Mouse (Mus musculus) embryonic facial prominence, embryonic 13.5 days (tissue): ENCODE results near the gene Sart1. TPM values are rescaled to one million over a fixed set of nuclear protein-coding genes. Genes with fewer than 3 reads are reported as not detected.
"Not testable (repeated sequence)": the region's sequence is repeated elsewhere in the genome, so short reads cannot be mapped to it uniquely, and the experiment has no call there.

Experiments used
- ATAC-seq: fragments of 200-750 bp; cut with Nextera tagmentation; 2 replicates; pipeline ENCODE4 v1.8.0; 2017; ENCODE audit warnings: low read depth; ENCODE audit not compliant: insufficient number of reproducible peaks, insufficient read depth, low FRiP score, low TSS enrichment
- H3K27ac ChIP-seq: fragments of 300-500 bp; sonication (generic); 2 replicates; pipeline ENCODE4 v1.5.1; 2015; ENCODE audit warnings: moderate library complexity, mild to moderate bottlenecking, inconsistent platforms
- H3K27me3 ChIP-seq: fragments of 300-500 bp; sonication (generic); 2 replicates; pipeline ENCODE4 v1.6.1; 2015; ENCODE audit warnings: mild to moderate bottlenecking, inconsistent platforms
- H3K36me3 ChIP-seq: fragments of 300-500 bp; sonication (generic); 2 replicates; pipeline ENCODE4 v1.6.1; 2015; ENCODE audit warnings: mild to moderate bottlenecking, inconsistent platforms
- H3K4me1 ChIP-seq: fragments of 300-500 bp; sonication (generic); 2 replicates; pipeline ENCODE4 v1.6.1; 2015; ENCODE audit warnings: inconsistent platforms
- H3K4me2 ChIP-seq: fragments of 300-500 bp; sonication (generic); 2 replicates; pipeline ENCODE4 v1.6.1; 2015; ENCODE audit warnings: moderate library complexity, mild to moderate bottlenecking, inconsistent platforms
- H3K4me3 ChIP-seq: fragments of 300-500 bp; sonication (generic); 2 replicates; pipeline ENCODE4 v1.5.1; 2015; ENCODE audit warnings: mild to moderate bottlenecking, inconsistent platforms
- H3K9ac ChIP-seq: fragments of 300-500 bp; sonication (generic); 2 replicates; pipeline ENCODE4 v1.6.1; 2015; ENCODE audit warnings: mild to moderate bottlenecking, inconsistent platforms
- H3K9me3 ChIP-seq: fragments of 300-500 bp; sonication (generic); 2 replicates; pipeline ENCODE4 v1.6.1; 2016; ENCODE audit warnings: inconsistent platforms
- WGBS: fragments of 180-500 bp; shearing (Covaris S2); methylation state at CpG from one replicate; pipeline ENCODE4 v1.1.7; 2015; ENCODE audit warnings: mixed read lengths; 5-methylcytosine and 5-hydroxymethylcytosine counted together
- polyA plus RNA-seq: library from polyadenylated mRNA; unstranded; fragments of >200 nt; fragmentation: Nextera tagmentation; extraction: Ambion mirVana; gene quantifications from 2 replicates; pipeline ENCODE4 v1.2.1, GENCODE M21; 2015

Gene Sart1
- polyA plus RNA-seq, 1 experiment from 2014 or later, result 87.7 TPM

GRCm38 (mm10) chr19:5411961-5412360, 23.5 kb upstream of the Sart1 start:
- Histone ChIP-seq H3K27me3 (no peaks in the 10 kb centered on the region), H3K9me3 (no peaks in the 10 kb centered on the region), H3K4me2 (no peak overlapping the region), H3K9ac (no peak overlapping the region), H3K4me1 (peaks cover 15% of the 10 kb centered on the region), H3K36me3 (no peaks in the 10 kb centered on the region), H3K4me3 (no peak overlapping the region), H3K27ac (no peak overlapping the region)
- 46% methylated on average over 5 of the region's 5 CpGs for WGBS
- no peak for ATAC-seq

GRCm38 (mm10) chr19:5410641-5411040, 22.1 kb upstream of the Sart1 start:
- Histone ChIP-seq H3K36me3 (no peaks in the 10 kb centered on the region), H3K4me2 (no peak overlapping the region), H3K4me3 (no peak overlapping the region), H3K27ac (no peak overlapping the region), H3K4me1 (peaks cover 19% of the 10 kb centered on the region), H3K9me3 (no peaks in the 10 kb centered on the region), H3K9ac (no peak overlapping the region), H3K27me3 (no peaks in the 10 kb centered on the region)
- 84% methylated on average over 5 of the region's 5 CpGs for WGBS
- ATAC-seq, result no peak

- Histone ChIP-seq H3K9me3 (no peaks in the 10 kb centered on the region), H3K4me2 (no peak overlapping the region), H3K4me1 (peaks cover 19% of the 10 kb centered on the region), H3K27ac (no peak overlapping the region), H3K27me3 (no peaks in the 10 kb centered on the region), H3K36me3 (no peaks in the 10 kb centered on the region), H3K4me3 (no peak overlapping the region), H3K9ac (no peak overlapping the region)
- ATAC-seq, result no peak
- 28% methylated on average over 5 of the region's 5 CpGs for WGBS
These were observed 20.6 kb upstream of the Sart1 start for GRCm38 (mm10) chr19:5409068-5409467.

DNA sequence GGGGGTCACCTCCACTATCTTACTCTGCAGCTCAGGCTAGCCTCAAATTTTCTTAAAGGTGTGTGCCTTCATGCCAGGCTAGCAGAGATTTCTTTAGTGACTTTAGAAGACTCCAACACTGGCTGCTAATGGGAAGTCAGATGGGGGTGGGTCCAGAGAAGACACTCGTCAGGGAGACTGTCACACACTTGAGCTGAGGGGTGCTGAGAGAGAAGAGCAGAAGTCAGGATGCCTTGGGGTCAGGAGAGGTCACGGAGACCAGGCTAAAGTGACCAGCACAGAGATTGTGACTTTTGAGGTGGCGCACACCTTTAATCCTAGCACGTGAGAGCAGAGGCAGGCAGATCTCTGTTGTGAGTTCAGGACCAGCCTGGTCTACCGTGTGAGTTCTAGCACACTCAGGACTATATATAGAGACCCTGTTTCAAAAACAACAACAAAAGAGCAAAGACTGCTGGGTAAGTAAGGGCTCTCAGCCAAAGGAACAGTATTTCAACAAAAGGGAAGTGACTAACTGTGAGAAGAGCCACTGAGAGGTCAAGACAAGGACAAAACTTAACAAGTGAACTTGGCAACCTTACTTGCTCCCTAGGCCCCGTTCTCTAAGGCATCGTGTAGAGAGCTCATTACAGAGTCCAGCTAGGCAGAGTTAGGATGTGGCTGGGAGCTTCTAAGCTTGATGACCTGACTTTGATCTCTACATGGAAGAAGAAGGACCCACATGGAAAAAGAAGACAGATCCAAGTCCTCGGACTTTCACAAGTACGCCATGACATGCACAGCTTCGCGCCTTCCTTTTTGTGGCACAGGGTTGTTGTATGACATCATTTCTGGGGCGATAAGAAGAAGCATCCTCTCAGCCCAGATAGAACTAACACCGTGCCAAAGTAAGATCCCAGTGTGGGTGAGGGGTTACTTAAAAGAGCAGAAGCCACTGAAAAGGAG, 19.8 kb upstream of the Sart1 start:
- no peak for ATAC-seq
- Histone ChIP-seq H3K27me3 (no peaks in the 10 kb centered on the region), H3K27ac (no peak overlapping the region), H3K4me3 (no peak overlapping the region), H3K4me2 (peak overlapping the region; percentile 72), H3K36me3 (no peaks in the 10 kb centered on the region), H3K9me3 (no peaks in the 10 kb centered on the region), H3K9ac (no peak overlapping the region), H3K4me1 (peaks cover 19% of the 10 kb centered on the region)
- 89% methylated on average over 13 of the region's 13 CpGs for WGBS

- Histone ChIP-seq H3K4me2 (peak overlapping the region; percentile 72), H3K4me1 (peaks cover 19% of the 10 kb centered on the region), H3K9me3 (no peaks in the 10 kb centered on the region), H3K27ac (peak overlapping the region; percentile 94), H3K9ac (peak overlapping the region; percentile 83), H3K27me3 (no peaks in the 10 kb centered on the region), H3K36me3 (no peaks in the 10 kb centered on the region), H3K4me3 (peak overlapping the region; percentile 65)
- 15% methylated on average over 7 of the region's 7 CpGs for WGBS
- ATAC-seq, result 0 out of 2 replicates have a peak, but pooled peaks have one; percentile 21
These were observed 18.6 kb upstream of the Sart1 start for GRCm38 (mm10) chr19:5407133-5407532.

DNA sequence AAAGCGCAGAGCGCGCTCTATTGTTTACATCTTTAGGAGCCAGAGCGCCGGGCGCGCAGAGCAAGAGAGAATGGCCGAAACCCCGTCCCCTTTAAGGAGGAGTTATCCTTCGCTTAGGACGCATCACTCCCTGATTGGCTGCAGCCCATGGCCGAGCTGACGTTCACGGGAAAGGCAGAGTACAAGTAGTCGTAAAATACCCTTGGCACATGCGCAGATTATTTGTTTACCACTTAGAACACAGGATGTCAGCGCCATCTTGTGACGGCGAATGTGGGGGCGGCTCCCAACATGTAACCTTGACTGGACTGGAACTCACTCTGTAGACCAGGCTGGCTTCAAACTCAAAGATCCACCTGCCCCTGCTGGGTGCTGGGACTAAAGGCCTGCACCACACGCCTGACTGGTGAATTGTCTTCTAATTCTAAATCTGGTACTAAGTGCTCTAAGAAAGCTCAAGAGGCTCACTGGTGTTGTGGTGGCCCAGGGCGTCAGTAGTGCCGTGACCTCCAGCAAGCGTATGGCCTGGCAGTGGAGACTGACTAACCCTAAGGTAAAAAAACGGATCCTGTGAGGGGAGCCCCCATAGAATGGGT, 18.1 kb upstream of the Sart1 start:
- Histone ChIP-seq H3K9ac (peak overlapping the region; percentile 83), H3K4me1 (peaks cover 16% of the 10 kb centered on the region), H3K4me3 (peak overlapping the region; percentile 65), H3K27ac (peak overlapping the region; percentile 94), H3K4me2 (peak overlapping the region; percentile 72)
- H3K9me3 ChIP-seq, H3K27me3 ChIP-seq, ATAC-seq, H3K36me3 ChIP-seq: not testable (repeated sequence)
- 21% methylated on average over 25 of the region's 25 CpGs for WGBS

- Histone ChIP-seq H3K9me3 (no peaks in the 10 kb centered on the region), H3K4me2 (peak overlapping the region; percentile 63), H3K36me3 (no peaks in the 10 kb centered on the region), H3K9ac (peak overlapping the region; percentile 69), H3K4me3 (peak overlapping the region; percentile 43), H3K4me1 (peaks cover 14% of the 10 kb centered on the region), H3K27me3 (no peaks in the 10 kb centered on the region), H3K27ac (peak overlapping the region; percentile 68; the same call in 1 of the 2 replicates)
- ATAC-seq, result no peak
- 21% methylated on average over 7 of the region's 7 CpGs for WGBS
These were observed 17.4 kb upstream of the Sart1 start for GRCm38 (mm10) chr19:5405924-5406323.

- H3K4me3 ChIP-seq, result no peak within 1 kb of the TSS
- no peak within 1 kb of the TSS for H3K9ac ChIP-seq
- no peak within 1 kb of the TSS for H3K4me2 ChIP-seq
- no peaks in the 10 kb centered on the region for H3K9me3 ChIP-seq
- H3K36me3 ChIP-seq, result no peaks in the 10 kb centered on the region
- no peaks in the 10 kb centered on the region for H3K27me3 ChIP-seq
- peaks cover 4% of the 10 kb centered on the region for H3K4me1 ChIP-seq
- no peak for ATAC-seq
- no peak within 1 kb of the TSS for H3K27ac ChIP-seq
- WGBS, result 77% methylated on average over 8 of the region's 8 CpGs
These were observed 13.8 kb upstream of the Sart1 start, which contains the start of gene Tsga10ip for GRCm38 (mm10) chr19:5402293-5402692. Gene Tsga10ip, minus strand, starts transcription at chr19:5402526.

GRCm38 (mm10) chr19:5401073-5401472, 12.6 kb upstream of the Sart1 start:
- H3K36me3 ChIP-seq, H3K4me3 ChIP-seq, H3K27ac ChIP-seq, H3K27me3 ChIP-seq, H3K9me3 ChIP-seq, ATAC-seq, H3K4me1 ChIP-seq, H3K4me2 ChIP-seq: not testable (repeated sequence)
- peak overlapping the region; percentile 44; the same call in 1 of the 2 replicates for H3K9ac ChIP-seq
- WGBS, result 66% methylated on average over 4 of the region's 4 CpGs

- H3K9ac ChIP-seq, result no peak overlapping the region
- H3K36me3 ChIP-seq, result no peaks in the 10 kb centered on the region
- H3K27ac ChIP-seq, result no peak overlapping the region
- no peak for ATAC-seq
- no peaks in the 10 kb centered on the region for H3K9me3 ChIP-seq
- WGBS, result 67% methylated on average over 4 of the region's 4 CpGs
- H3K4me3 ChIP-seq, result no peak overlapping the region
- H3K4me2 ChIP-seq, result no peak overlapping the region
- H3K4me1 ChIP-seq, result peaks cover 4% of the 10 kb centered on the region
- no peaks in the 10 kb centered on the region for H3K27me3 ChIP-seq
These were observed 6.9 kb upstream of the Sart1 start for GRCm38 (mm10) chr19:5395371-5395770.

DNA sequence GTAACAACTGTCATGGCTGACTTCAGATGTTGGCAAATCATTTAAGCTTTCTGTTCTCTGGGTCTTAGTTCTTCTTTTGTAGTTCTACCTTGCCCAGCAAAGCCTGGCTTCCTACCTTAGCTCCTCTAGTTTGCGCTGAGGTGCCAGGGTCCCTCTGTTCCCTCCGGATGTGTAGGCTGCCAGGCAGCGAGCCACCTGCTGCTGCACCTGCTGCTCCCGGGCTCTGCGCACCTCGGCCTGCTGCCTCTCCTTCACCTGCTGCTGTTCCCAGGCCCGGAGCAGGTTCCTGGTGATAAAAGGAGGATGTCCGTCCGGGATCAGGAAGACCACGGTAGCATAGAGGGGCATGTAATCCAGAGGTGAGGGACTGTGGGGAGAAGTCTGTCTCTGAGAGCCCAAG, 5.7 kb upstream of the Sart1 start:
- Histone ChIP-seq H3K27ac (no peak overlapping the region), H3K4me3 (no peak overlapping the region), H3K9me3 (no peaks in the 10 kb centered on the region), H3K4me1 (peaks cover 16% of the 10 kb centered on the region), H3K4me2 (no peak overlapping the region), H3K9ac (no peak overlapping the region), H3K27me3 (no peaks in the 10 kb centered on the region), H3K36me3 (no peaks in the 10 kb centered on the region)
- no peak for ATAC-seq
- 48% methylated on average over 10 of the region's 10 CpGs for WGBS

GRCm38 (mm10) chr19:5392892-5393291, 4.4 kb upstream of the Sart1 start:
- WGBS, result 55% methylated on average over 4 of the region's 4 CpGs
- H3K27me3 ChIP-seq, result no peaks in the 10 kb centered on the region
- H3K4me1 ChIP-seq, result peaks cover 17% of the 10 kb centered on the region
- no peak overlapping the region for H3K9ac ChIP-seq
- H3K4me2 ChIP-seq, result no peak overlapping the region
- no peak overlapping the region for H3K27ac ChIP-seq
- no peaks in the 10 kb centered on the region for H3K9me3 ChIP-seq
- no peak for ATAC-seq
- no peak overlapping the region for H3K4me3 ChIP-seq
- no peaks in the 10 kb centered on the region for H3K36me3 ChIP-seq
